Mouse (Mus musculus) hindbrain, embryonic 13.5 days (tissue): ENCODE measurements around the gene Phf23. TPM values are rescaled to one million over a fixed set of nuclear protein-coding genes. Genes with fewer than 3 reads are reported as not detected.
A peak's percentile ranks its signal among the peaks of the same experiment; 100 is the strongest.

Experiments used
- ATAC-seq: fragments of 200-750 bp; cut with Nextera tagmentation; 2 replicates; pipeline ENCODE4 v1.8.0; 2017; ENCODE audit warnings: moderate TSS enrichment; ENCODE audit not compliant: low FRiP score
- H3K27ac ChIP-seq: fragments of 300-500 bp; sonication (generic); 2 replicates; pipeline ENCODE4 v1.5.1; 2015; ENCODE audit warnings: inconsistent platforms, mild to moderate bottlenecking, moderate library complexity
- H3K27me3 ChIP-seq: fragments of 300-500 bp; sonication (generic); 2 replicates; pipeline ENCODE4 v1.6.1; 2015; ENCODE audit warnings: mild to moderate bottlenecking, inconsistent platforms
- H3K36me3 ChIP-seq: fragments of 300-500 bp; sonication (generic); 2 replicates; pipeline ENCODE4 v1.6.1; 2015; ENCODE audit warnings: mild to moderate bottlenecking, inconsistent platforms
- H3K4me1 ChIP-seq: fragments of 300-500 bp; sonication (generic); replicated peaks from 2 replicates; pipeline ENCODE4 v1.6.1; 2015; ENCODE audit warnings: inconsistent platforms
- H3K4me2 ChIP-seq: fragments of 300-500 bp; sonication (generic); 2 replicates; pipeline ENCODE4 v1.6.1; 2015; ENCODE audit warnings: inconsistent platforms, mild to moderate bottlenecking, moderate library complexity
- H3K4me3 ChIP-seq: fragments of 300-500 bp; sonication (generic); 2 replicates; pipeline ENCODE4 v1.5.1; 2015; ENCODE audit warnings: mild to moderate bottlenecking, inconsistent platforms
- H3K9ac ChIP-seq: fragments of 300-500 bp; sonication (generic); 2 replicates; pipeline ENCODE4 v1.6.1; 2015; ENCODE audit warnings: mild to moderate bottlenecking, inconsistent platforms
- H3K9me3 ChIP-seq: fragments of 300-500 bp; sonication (generic); 2 replicates; pipeline ENCODE4 v1.6.1; 2016; ENCODE audit warnings: inconsistent platforms
- WGBS: fragments of 180-500 bp; shearing (Covaris S2); methylation state at CpG from one replicate; pipeline ENCODE4 v1.1.7; 2015; 5-methylcytosine and 5-hydroxymethylcytosine counted together
- polyA plus RNA-seq: library from polyadenylated mRNA; unstranded; fragments of >200 nt; fragmentation: Nextera tagmentation; extraction: Ambion mirVana; gene quantifications from 2 replicates; pipeline ENCODE4 v1.2.1, GENCODE M21; 2015

Phf23 gene
- polyA plus RNA-seq, 1 experiment from 2014 or later = 74.8 TPM

- Histone ChIP-seq H3K4me1 (peaks cover 19% of the 10 kb centered on the region), H3K36me3 (no peaks in the 10 kb centered on the region), H3K4me3 (no peak overlapping the region), H3K27ac (no peak overlapping the region), H3K27me3 (peaks cover 81% of the 10 kb centered on the region), H3K9ac (no peak overlapping the region), H3K9me3 (no peaks in the 10 kb centered on the region), H3K4me2 (no peak overlapping the region)
- WGBS = 58% methylated on average over 5 of the region's 5 CpGs
- no peak for ATAC-seq
Measured at GRCm38 (mm10) chr11:69961841-69962240, 33.7 kb upstream of the Phf23 start.

GRCm38 (mm10) chr11:69964650-69965270, 30.8 kb upstream of the Phf23 start, which contains the start of gene Cldn7:
Gene Cldn7 (plus strand): TSS chr11:69964779.
- Histone ChIP-seq H3K36me3 (peaks cover 20% of the 10 kb centered on the region), H3K4me3 (peak within 1 kb of the TSS; percentile 18), H3K4me1 (peaks cover 20% of the 10 kb centered on the region), H3K4me2 (peak within 1 kb of the TSS; percentile 26; the same call in 1 of the 2 replicates), H3K27ac (no peak within 1 kb of the TSS), H3K9ac (no peak within 1 kb of the TSS), H3K9me3 (no peaks in the 10 kb centered on the region), H3K27me3 (peaks cover 93% of the 10 kb centered on the region)
- WGBS = 8% methylated on average over 24 of the region's 24 CpGs
- no peak for ATAC-seq

GRCm38 (mm10) chr11:69965271-69966005, 30.1 kb upstream of the Phf23 start:
- H3K27me3 ChIP-seq = peaks cover 87% of the 10 kb centered on the region
- peaks cover 20% of the 10 kb centered on the region for H3K4me1 ChIP-seq
- H3K9ac ChIP-seq = no peak overlapping the region
- H3K4me2 ChIP-seq = peak overlapping the region; percentile 47
- WGBS = 2% methylated on average over 49 of the region's 49 CpGs
- ATAC-seq = no peak
- no peaks in the 10 kb centered on the region for H3K9me3 ChIP-seq
- H3K27ac ChIP-seq = no peak overlapping the region
- peaks cover 27% of the 10 kb centered on the region for H3K36me3 ChIP-seq
- H3K4me3 ChIP-seq = peak overlapping the region; percentile 25

GRCm38 (mm10) chr11:69966006-69966859, 29.3 kb upstream of the Phf23 start:
- H3K4me1 ChIP-seq = peaks cover 20% of the 10 kb centered on the region
- peak overlapping the region; percentile 25 for H3K4me3 ChIP-seq
- WGBS = 3% methylated on average over 59 of the region's 59 CpGs
- peak overlapping the region; percentile 19; the same call in 1 of the 2 replicates for H3K9ac ChIP-seq
- H3K4me2 ChIP-seq = peak overlapping the region; percentile 47
- H3K27me3 ChIP-seq = peaks cover 80% of the 10 kb centered on the region
- no peak; the same call in 1 of the 2 replicates for ATAC-seq
- H3K27ac ChIP-seq = no peak overlapping the region
- H3K36me3 ChIP-seq = peaks cover 32% of the 10 kb centered on the region
- H3K9me3 ChIP-seq = no peaks in the 10 kb centered on the region

GRCm38 (mm10) chr11:69966860-69967517, 28.6 kb upstream of the Phf23 start:
- WGBS = 37% methylated on average over 17 of the region's 17 CpGs
- Histone ChIP-seq H3K4me2 (peak overlapping the region; percentile 47), H3K4me3 (peak overlapping the region; percentile 25), H3K27ac (no peak overlapping the region), H3K9ac (peak overlapping the region; percentile 19; the same call in 1 of the 2 replicates), H3K36me3 (peaks cover 39% of the 10 kb centered on the region), H3K27me3 (peaks cover 73% of the 10 kb centered on the region), H3K4me1 (peaks cover 20% of the 10 kb centered on the region), H3K9me3 (no peaks in the 10 kb centered on the region)
- no peak for ATAC-seq

GRCm38 (mm10) chr11:69968793-69969192, 26.8 kb upstream of the Phf23 start:
- WGBS = 88% methylated on average over 4 of the region's 4 CpGs
- no peak overlapping the region for H3K4me3 ChIP-seq
- H3K27me3 ChIP-seq = peaks cover 55% of the 10 kb centered on the region
- H3K9ac ChIP-seq = no peak overlapping the region
- H3K36me3 ChIP-seq = peaks cover 57% of the 10 kb centered on the region
- H3K4me1 ChIP-seq = peaks cover 20% of the 10 kb centered on the region
- ATAC-seq = no peak
- no peak overlapping the region for H3K4me2 ChIP-seq
- no peak overlapping the region for H3K27ac ChIP-seq
- no peaks in the 10 kb centered on the region for H3K9me3 ChIP-seq

- Histone ChIP-seq H3K9ac (no peak overlapping the region), H3K4me2 (no peak overlapping the region), H3K4me1 (peaks cover 16% of the 10 kb centered on the region), H3K9me3 (no peaks in the 10 kb centered on the region), H3K36me3 (peaks cover 72% of the 10 kb centered on the region), H3K4me3 (no peak overlapping the region), H3K27me3 (peaks cover 41% of the 10 kb centered on the region), H3K27ac (no peak overlapping the region)
- WGBS = 88% methylated on average over 6 of the region's 6 CpGs
- no peak for ATAC-seq
Measured at GRCm38 (mm10) chr11:69970222-69970621, 25.4 kb upstream of the Phf23 start.

GRCm38 (mm10) chr11:69970775-69971174, 24.8 kb upstream of the Phf23 start:
- no peak overlapping the region for H3K4me3 ChIP-seq
- H3K9me3 ChIP-seq = no peaks in the 10 kb centered on the region
- H3K9ac ChIP-seq = no peak overlapping the region
- H3K4me1 ChIP-seq = peaks cover 12% of the 10 kb centered on the region
- no peak overlapping the region for H3K4me2 ChIP-seq
- H3K27ac ChIP-seq = no peak overlapping the region
- 83% methylated on average over 3 of the region's 3 CpGs for WGBS
- no peak for ATAC-seq
- peaks cover 35% of the 10 kb centered on the region for H3K27me3 ChIP-seq
- H3K36me3 ChIP-seq = peaks cover 77% of the 10 kb centered on the region

GRCm38 (mm10) chr11:69974907-69975306, 20.7 kb upstream of the Phf23 start:
- H3K27me3 ChIP-seq = no peaks in the 10 kb centered on the region
- H3K9ac ChIP-seq = no peak overlapping the region
- H3K4me1 ChIP-seq = peaks cover 10% of the 10 kb centered on the region
- H3K4me2 ChIP-seq = no peak overlapping the region
- H3K36me3 ChIP-seq = peaks cover 78% of the 10 kb centered on the region
- WGBS = 95% methylated on average over 2 of the region's 2 CpGs
- ATAC-seq = no peak
- H3K4me3 ChIP-seq = no peak overlapping the region
- H3K9me3 ChIP-seq = no peaks in the 10 kb centered on the region
- H3K27ac ChIP-seq = no peak overlapping the region

- Histone ChIP-seq H3K36me3 (peaks cover 68% of the 10 kb centered on the region), H3K4me3 (no peak overlapping the region), H3K9me3 (no peaks in the 10 kb centered on the region), H3K27me3 (no peaks in the 10 kb centered on the region), H3K4me2 (no peak overlapping the region), H3K4me1 (peaks cover 10% of the 10 kb centered on the region), H3K27ac (no peak overlapping the region), H3K9ac (no peak overlapping the region)
- 88% methylated on average over 4 of the region's 4 CpGs for WGBS
- ATAC-seq = no peak
Measured at GRCm38 (mm10) chr11:69976271-69976670, 19.3 kb upstream of the Phf23 start.

GRCm38 (mm10) chr11:69979827-69980195, 15.8 kb upstream of the Phf23 start:
- no peak for ATAC-seq
- peak overlapping the region; percentile 99 for H3K4me3 ChIP-seq
- H3K27me3 ChIP-seq = no peaks in the 10 kb centered on the region
- H3K36me3 ChIP-seq = peaks cover 40% of the 10 kb centered on the region
- H3K9ac ChIP-seq = peak overlapping the region; percentile 98
- peak overlapping the region; percentile 94 for H3K4me2 ChIP-seq
- 3% methylated on average over 16 of the region's 16 CpGs for WGBS
- peaks cover 33% of the 10 kb centered on the region for H3K4me1 ChIP-seq
- no peaks in the 10 kb centered on the region for H3K9me3 ChIP-seq
- H3K27ac ChIP-seq = peak overlapping the region; percentile 99
